Comparison of ENCODE assay signal across 8 mouse cellular contexts in genomic region chr4:36186231-36186922, GRCm38 (mm10).
DNase-seq lines count a peak whose midpoint lies in the region; ATAC-seq and TF ChIP-seq lines count a peak whose summit lies in the region.

No protein-coding gene starts in this region.

- 54% methylated on average over 7 of the region's 7 CpGs for WGBS in liver, adult 2 months
- WGBS in liver, embryonic 12.5 days (ENCODE audit: insufficient replicate concordance) = 46% methylated on average over 7 of the region's 7 CpGs
- WGBS in midbrain, postnatal 0 days = 31% methylated on average over 7 of the region's 7 CpGs
- 56% methylated on average over 7 of the region's 7 CpGs for WGBS in liver, embryonic 11.5 days

- no peak overlapping the region for H3K4me3 ChIP-seq in liver, adult 2 months (ENCODE audit: insufficient read depth, low read depth, low read length)
- no peak overlapping the region for H3K4me3 ChIP-seq in liver, embryonic 12.5 days
- no peak overlapping the region for H3K4me3 ChIP-seq in midbrain, postnatal 0 days (ENCODE audit: low read depth, low read length)
- H3K4me3 ChIP-seq in liver, embryonic 11.5 days (ENCODE audit: low read depth, low read length) = no peak overlapping the region

- H3K4me1 ChIP-seq in liver, adult 2 months (ENCODE audit: control insufficient read depth, insufficient read depth, low read length) = no peaks in the 10 kb centered on the region
- no peaks in the 10 kb centered on the region for H3K4me1 ChIP-seq in liver, embryonic 12.5 days
- H3K4me1 ChIP-seq in midbrain, postnatal 0 days (ENCODE audit: insufficient read depth, low read length) = no peaks in the 10 kb centered on the region
- no peaks in the 10 kb centered on the region for H3K4me1 ChIP-seq in liver, embryonic 11.5 days (replicated peaks; ENCODE audit: control insufficient read depth, insufficient read depth, low read length)

- no peaks in the 10 kb centered on the region for H3K9me3 ChIP-seq in liver, embryonic 12.5 days (replicated peaks)
- no peaks in the 10 kb centered on the region for H3K9me3 ChIP-seq in midbrain, postnatal 0 days (ENCODE audit: low read length)
- H3K9me3 ChIP-seq in liver, embryonic 11.5 days (ENCODE audit: control insufficient read depth, low read length) = no peaks in the 10 kb centered on the region

- H3K27me3 ChIP-seq in liver, adult 2 months (ENCODE audit: control insufficient read depth, insufficient read depth, low read length) = no peaks in the 10 kb centered on the region
- H3K27me3 ChIP-seq in liver, embryonic 12.5 days (replicated peaks) = no peaks in the 10 kb centered on the region
- no peaks in the 10 kb centered on the region for H3K27me3 ChIP-seq in midbrain, postnatal 0 days (ENCODE audit: insufficient read depth, low read length)
- no peaks in the 10 kb centered on the region for H3K27me3 ChIP-seq in liver, embryonic 11.5 days (replicated peaks; ENCODE audit: control insufficient read depth, insufficient read depth, low read length)

- H3K27ac ChIP-seq in liver, adult 2 months (replicated peaks; ENCODE audit: insufficient read depth, low read depth, low read length) = no peak overlapping the region
- no peak overlapping the region for H3K27ac ChIP-seq in liver, embryonic 12.5 days
- H3K27ac ChIP-seq in midbrain, postnatal 0 days (ENCODE audit: low read depth, low read length) = no peak overlapping the region
- H3K27ac ChIP-seq in liver, embryonic 11.5 days (ENCODE audit: low read depth, low read length) = no peak overlapping the region

- no peak for TF ChIP-seq POLR2A in liver, adult 2 months (IDR thresholded peaks at IDR 0.05; ENCODE audit: extremely low read depth, insufficient read depth, low read length)

- no peaks in the 10 kb centered on the region for H3K36me3 ChIP-seq in liver, adult 2 months (ENCODE audit: control insufficient read depth, insufficient read depth, low read length)
- no peaks in the 10 kb centered on the region for H3K36me3 ChIP-seq in liver, embryonic 12.5 days
- H3K36me3 ChIP-seq in midbrain, postnatal 0 days (ENCODE audit: insufficient read depth, low read length) = no peaks in the 10 kb centered on the region
- no peaks in the 10 kb centered on the region for H3K36me3 ChIP-seq in liver, embryonic 11.5 days (ENCODE audit: control insufficient read depth, insufficient read depth, low read length)

- ATAC-seq in liver, embryonic 12.5 days = no peak
- no peak for ATAC-seq in midbrain, postnatal 0 days (ENCODE audit: low FRiP score)
- ATAC-seq in erythroid progenitor cell, adult 5-6 weeks (replicated peaks; ENCODE audit: low FRiP score, poor library complexity, severe bottlenecking) = no peak
- no peak for ATAC-seq in liver, embryonic 11.5 days (replicated peaks; ENCODE audit: low FRiP score)

- H3K9ac ChIP-seq in liver, adult 2 months (ENCODE audit: low read depth, low read length) = no peak overlapping the region
- no peak overlapping the region for H3K9ac ChIP-seq in liver, embryonic 12.5 days
- H3K9ac ChIP-seq in midbrain, postnatal 0 days (replicated peaks; ENCODE audit: low read length, poor library complexity, severe bottlenecking) = no peak overlapping the region
- H3K9ac ChIP-seq in liver, embryonic 11.5 days (ENCODE audit: low read depth, low read length) = no peak overlapping the region

- H3K79me2 ChIP-seq in liver, adult 2 months (ENCODE audit: control insufficient read depth, insufficient read depth, low read length) = no peaks in the 10 kb centered on the region

- no peak for TF ChIP-seq CTCF in liver, adult 2 months (IDR thresholded peaks at IDR 0.05; ENCODE audit: low read depth, low read length)
- TF ChIP-seq CTCF in midbrain, postnatal 0 days (IDR thresholded peaks at IDR 0.05) = no peak

- no peak overlapping the region for H3K4me2 ChIP-seq in liver, embryonic 12.5 days
- H3K4me2 ChIP-seq in midbrain, postnatal 0 days (ENCODE audit: low read depth, low read length, poor library complexity, severe bottlenecking) = peak overlapping the region; percentile 12; the same call in 1 of the 2 replicates
- no peak overlapping the region for H3K4me2 ChIP-seq in liver, embryonic 11.5 days

- DNase-seq in cerebellum, postnatal 25 days = peak; percentile 52 to 77
- no peak for DNase-seq in cerebellum, adult 9-10 months
- peak; percentile 8 for DNase-seq in liver, adult 2 months (ENCODE audit: extremely low read depth, low read depth, low spot score)
- DNase-seq in kidney, postnatal 10 days = peak; percentile 55
- DNase-seq in midbrain, postnatal 0 days (ENCODE audit: low spot score) = peak; percentile 67
- DNase-seq in liver, embryonic 11.5 days (ENCODE audit: low spot score) = no peak

Comparison
In these comparisons a context has a peak if more than half of its experiments do, and no peak if none do; other contexts are left out.
1. DNase-seq: peak in cerebellum, postnatal 25 days (2 of 2), liver, adult 2 months (single experiment), kidney, postnatal 10 days (single experiment) and midbrain, postnatal 0 days (single experiment); none in cerebellum, adult 9-10 months (single experiment) and liver, embryonic 11.5 days (single experiment).